Mouse (Mus musculus): ENCODE measurements at regions not wholly inside any gene's neighbourhood (a gene's known extent, or its start where the extent isn't known, plus 50 kb on each side); places are given as distances from the start of the nearest gene placed in this dataset.

DNA sequence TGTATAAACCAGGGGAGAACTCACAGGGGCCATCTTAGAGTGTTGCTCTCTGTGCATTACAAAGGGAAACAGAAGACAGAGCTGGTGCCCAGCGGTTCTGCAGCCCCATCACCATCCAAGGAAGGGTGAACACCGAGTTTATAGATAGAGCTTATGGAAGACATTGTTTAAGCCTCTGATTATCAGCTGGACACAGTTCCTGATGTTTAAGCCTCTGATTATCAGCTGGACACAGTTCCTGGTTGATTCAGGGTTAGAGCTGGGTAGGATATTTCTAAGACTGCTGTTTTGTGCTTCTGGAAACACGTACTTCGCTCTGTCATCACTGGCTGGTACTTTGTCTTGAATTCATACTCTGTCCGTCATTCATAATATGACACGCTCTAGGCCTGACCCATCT lies 79.9 kb upstream of the Prickle1 start:
- no peak for DNase-seq (ENCODE audit: low spot score in 2 of 2)
- intact Hi-C loops (cut with DNase I): no loop called here

DNA sequence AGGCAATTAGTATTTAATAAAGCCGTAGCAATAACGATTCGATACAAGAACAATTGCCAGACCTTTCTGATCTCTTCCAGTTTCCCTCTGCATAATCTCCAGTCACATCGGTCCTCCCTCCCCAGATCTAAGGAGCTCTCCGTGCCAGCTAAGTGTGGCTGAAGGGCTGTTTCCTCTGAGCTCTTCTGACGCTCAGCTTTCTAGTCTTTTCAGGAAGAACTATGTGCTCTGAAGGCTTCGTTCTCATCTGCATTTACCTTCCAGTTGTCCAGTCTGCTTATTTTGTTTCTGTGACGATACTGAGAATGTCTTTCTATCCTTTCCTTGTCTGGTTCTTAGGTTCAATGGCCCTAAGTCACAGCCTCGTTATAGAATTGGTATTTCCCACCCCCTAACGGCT lies 78.3 kb upstream of the Prickle1 start:
- DNase-seq (ENCODE audit: low spot score in 2 of 2): no peak
- intact Hi-C loops (cut with DNase I): no loop called here

DNA sequence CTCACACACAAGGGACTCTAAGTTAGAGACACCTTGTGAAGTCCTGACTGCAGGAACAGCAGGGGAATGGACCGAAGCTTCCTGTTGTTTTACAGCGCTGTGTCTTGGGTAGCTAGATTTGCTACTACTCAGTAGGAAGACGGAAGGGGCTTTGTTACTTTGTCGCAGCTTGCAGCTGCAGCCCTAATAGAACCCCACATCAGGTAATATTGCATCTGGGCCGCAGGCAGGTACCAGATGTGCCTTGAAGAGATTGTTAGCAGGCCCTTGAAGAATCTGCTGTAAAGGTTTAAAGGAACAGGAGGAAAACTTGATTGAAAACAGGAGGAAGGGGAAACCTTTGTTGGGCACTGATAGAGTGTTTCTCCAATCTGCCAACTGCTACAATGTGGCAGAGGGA lies 68.2 kb upstream of the Prickle1 start:
- intact Hi-C loops (cut with DNase I): no loop called here
- no peak for DNase-seq (ENCODE audit: low spot score in 2 of 2)

DNA sequence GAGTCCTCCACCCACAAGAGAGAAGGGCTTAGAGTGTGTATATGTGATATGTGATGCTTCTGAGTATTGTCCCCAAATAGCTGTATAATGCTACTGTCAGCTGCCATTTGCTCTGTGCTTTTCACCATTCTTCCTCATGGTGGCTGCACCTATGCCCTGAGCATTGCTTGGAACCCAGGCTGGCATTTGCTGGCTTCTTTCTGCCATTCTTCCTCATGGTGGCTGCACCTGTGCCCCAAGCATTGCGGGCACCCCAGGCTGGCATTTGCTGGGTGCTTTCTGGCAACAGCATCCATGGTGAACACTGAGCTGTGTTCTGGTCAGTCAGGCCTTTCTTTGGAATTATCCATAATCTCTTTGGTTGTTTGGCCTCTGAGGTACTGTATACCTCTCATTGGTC lies 66.9 kb upstream of the Prickle1 start:
- DNase-seq (ENCODE audit: low spot score in 2 of 2): no peak
- intact Hi-C loops (cut with DNase I): no loop called here

DNA sequence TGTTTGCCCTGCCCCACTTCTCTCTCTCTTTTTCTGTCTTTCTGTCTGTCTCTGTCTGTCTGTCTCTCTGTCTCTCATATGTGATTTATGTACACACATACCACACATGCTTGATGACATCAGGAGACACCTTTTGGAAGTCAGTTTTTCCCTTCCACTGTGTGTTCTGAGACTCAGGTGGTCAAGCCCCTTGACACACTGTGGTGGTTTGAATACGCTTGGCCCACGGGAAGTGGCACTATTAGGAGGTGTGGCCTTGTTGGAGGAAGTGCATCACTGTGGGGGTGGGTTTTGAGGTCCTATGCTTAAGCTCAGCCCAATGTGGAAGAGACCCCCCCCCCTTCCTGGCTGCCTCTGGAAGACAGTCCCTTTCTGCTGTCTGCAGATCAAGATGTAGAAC lies 66.1 kb upstream of the Prickle1 start:
- intact Hi-C loops (cut with DNase I): no loop called here
- no peak for DNase-seq (ENCODE audit: low spot score in 2 of 2)

DNA sequence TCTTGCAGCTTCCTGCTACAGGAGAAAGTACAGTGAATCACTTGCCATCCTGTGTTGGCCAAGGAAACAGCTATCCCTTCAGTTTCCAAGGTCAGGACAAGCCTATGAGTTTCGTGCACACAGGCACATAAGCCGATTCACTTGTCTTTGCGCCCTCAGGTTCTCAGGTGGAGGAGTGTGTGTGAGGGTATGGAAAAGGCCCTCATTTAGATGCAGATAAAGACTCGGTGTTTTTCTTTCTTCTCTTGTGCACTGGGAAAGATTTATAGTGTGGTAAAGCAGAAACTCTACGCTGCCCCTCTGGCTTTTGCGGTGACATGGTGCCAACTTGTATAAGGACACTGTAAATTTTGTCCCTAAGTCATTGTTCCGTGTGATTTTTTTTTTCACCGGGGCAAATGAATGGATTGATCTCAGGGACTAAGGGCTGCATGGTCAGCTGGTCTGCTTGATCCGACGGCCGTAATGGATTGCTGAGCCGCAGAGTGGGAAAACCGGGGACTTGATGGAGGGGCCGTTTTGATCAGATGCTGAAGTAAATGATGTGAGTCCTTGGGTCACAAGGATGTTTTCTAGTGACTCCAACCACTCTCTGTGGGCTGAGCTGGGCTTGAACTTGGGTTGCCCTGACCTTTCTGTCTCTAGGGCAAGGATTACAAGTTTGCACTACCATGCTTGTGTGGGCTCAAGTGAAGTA lies 65.4 kb upstream of the Prickle1 start:
- no peak for DNase-seq (ENCODE audit: low spot score in 2 of 2)
- intact Hi-C loops (cut with DNase I): no loop called here

DNA sequence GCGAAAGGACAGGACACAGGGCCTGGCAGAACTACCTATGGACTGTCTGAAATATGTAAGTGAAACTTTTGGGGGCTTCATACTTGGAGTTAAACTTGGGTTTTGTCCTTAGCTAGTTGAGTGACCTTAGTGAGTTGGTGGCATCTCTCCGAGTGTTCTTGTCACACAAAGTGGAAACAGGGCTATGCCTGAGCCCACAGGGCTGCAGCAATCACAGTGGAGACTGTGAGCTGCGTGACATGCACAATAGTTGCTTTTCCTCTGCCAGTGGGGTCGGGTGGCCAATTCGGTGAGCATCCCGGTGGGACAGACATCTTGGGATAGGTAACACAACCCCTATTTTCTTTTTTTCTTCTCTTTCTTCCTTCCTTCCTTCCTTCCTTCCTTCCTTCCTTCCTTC lies 61.5 kb upstream of the Prickle1 start:
- intact Hi-C loops (cut with DNase I): no loop called here
- no peak for DNase-seq (ENCODE audit: low spot score in 2 of 2)

DNA sequence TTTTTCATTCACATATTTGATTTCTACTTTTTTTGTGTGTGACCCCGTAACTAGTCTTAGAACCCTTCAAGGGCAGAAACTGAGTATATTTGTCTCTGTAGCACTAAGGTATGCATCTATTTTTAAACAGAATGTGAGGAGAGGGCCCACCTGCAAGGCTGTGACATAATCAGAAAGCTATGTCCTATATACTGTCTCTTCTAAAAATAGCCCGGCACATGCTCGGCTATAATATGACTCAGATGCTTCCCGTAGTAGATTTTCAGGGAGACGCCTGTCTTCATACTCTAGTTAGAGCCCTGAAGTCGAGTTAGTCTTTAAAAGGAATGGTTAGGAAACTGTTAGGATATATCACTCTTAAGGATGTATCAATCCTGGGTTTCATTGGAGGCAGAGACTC lies 61.0 kb upstream of the Prickle1 start:
- DNase-seq (ENCODE audit: low spot score in 2 of 2): peak; percentile 22 to 46
- intact Hi-C loops (cut with DNase I): no loop called here

DNA sequence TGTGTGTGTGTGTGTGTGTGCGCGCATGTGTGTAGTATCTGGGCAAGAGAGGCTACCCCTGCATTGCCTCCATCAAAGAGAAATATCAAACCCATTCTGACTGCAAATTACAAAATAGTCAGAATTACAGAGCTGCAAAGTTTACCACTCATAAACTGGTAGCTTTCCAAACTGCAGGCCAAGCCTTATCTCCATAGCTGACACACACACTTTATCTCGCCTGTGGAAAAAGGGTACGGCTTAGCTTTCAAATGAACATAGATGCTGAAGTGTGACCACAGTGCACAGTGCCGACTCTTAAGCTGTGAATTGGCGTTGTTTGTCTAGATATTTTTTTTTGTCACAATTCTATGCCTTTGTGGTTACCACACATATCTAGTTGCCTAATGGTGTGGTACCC lies 60.1 kb upstream of the Prickle1 start:
- DNase-seq (ENCODE audit: low spot score in 2 of 2): no peak
- intact Hi-C loops (cut with DNase I): no loop called here

DNA sequence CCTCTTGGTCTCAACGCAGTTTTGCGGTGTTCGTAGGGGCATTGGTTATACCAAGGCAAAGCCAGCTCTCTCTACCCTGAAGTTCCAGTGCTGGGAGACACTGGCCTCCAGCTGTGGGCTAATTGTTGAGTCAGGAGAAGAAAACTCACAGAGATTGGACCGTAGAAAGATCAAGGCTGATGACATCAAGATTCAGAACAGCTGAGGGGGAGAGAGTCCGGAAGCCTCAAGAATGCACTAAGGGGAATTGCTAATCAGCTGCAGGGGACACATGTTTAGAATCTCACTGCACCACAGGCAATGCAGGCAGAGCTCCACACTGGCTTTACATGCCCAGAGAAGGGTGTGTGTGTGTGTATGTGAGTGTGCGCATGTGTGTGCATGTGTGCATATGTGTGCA lies 59.6 kb upstream of the Prickle1 start:
- intact Hi-C loops (cut with DNase I): no loop called here
- DNase-seq (ENCODE audit: low spot score in 2 of 2): no peak

DNA sequence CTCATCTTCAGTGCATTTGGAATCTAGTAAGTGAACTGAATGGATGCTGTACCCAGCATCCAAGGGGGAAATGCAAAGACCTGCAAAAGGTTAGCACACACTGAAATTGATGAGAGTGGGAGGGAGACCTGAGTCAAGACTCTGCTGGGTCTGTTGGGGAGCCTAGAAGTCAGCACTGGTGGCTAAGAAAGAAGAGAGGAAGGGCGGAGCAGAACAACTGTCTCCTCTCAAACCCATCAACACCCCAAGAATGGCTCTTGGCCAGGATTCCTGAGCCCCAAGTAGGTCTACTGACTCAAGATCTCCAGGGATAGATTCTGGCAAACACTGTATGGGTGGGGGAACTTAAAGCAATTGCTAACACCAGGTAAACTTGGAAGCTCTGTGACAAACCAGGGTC lies 57.7 kb upstream of the Prickle1 start:
- no peak for DNase-seq (ENCODE audit: low spot score in 2 of 2)
- intact Hi-C loops (cut with DNase I): no loop called here

DNA sequence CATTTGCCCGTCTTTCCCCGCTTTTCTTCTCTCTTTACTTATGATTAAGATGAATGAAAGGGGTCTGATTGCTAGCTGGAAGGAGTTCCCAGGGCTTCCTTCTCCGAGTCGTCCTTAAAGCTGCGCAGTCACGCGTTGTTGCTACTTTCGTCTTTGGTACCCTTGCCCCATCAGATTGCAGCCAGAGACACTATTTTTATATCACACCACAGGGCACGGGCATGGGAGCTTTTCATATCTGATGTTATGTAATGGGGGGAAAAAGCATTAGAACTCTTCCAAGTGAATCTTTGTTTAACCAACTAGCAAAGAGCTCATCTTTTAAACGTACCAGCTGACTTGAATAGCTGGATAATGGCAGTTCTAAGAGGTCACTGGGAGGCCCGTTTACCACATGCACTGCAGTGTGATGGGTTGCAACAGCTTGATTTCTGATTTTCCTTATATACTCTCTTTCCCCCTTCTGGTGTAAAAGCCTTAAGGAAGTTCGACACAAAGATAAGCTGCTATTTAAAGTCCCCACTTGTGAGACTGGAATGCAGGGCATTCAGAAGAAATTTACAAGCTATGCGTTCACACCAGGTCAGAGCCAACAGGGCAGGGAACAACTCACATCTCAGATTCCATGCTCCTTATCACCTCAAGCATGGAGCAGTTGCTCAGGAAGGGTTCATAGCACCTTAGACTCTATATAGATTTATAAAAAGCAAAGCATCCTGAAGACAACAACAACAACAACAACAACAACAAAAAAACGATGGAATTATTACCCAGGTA lies 55.5 kb upstream of the Prickle1 start:
- intact Hi-C loops (cut with DNase I): no loop called here
- no peak for DNase-seq (ENCODE audit: low spot score in 2 of 2)

DNA sequence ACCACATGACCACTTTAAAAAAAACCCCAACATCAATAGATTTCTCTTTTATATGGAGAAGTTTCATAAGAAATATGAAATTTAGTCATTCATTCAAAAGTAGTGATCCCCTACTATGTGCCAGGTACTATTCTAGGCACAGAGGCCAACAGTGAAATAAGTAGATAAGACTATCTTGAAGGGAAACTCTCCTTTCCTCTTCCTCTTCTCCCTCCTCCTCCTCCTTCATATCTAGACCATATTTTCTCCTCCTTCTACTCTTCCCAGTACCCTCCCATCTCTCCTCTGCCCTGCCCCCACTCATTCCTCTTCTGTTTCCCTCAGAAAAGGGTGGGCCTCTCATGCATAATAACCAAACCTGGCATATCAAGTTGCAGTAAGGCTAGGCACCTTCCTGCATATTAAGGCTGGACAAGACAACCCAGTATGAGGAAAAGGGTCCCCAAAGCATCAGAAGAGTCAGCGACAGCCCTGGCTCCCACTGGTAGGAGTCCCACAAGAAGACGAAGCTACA lies 54.4 kb upstream of the Prickle1 start:
- intact Hi-C loops (cut with DNase I): no loop called here

DNA sequence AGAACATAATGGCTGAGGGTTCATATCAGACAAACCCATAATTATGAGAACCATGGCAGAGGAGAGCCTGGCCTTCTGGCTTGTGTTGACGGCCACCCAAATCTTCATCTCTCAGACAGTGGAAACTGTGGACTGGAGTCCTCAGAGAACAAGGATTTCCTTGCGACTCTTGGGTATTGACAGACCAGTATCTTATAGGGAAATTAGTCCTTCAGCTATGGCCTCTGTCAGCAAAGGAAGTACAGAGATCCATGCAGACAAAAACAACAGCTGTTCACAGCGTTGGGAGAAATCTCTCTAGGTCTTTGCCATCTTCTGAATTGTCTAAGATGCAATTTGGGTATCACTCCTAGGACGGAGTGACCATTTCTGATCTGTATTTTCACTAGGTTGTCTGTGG lies 53.0 kb upstream of the Prickle1 start:
- no peak for DNase-seq (ENCODE audit: low spot score in 2 of 2)
- intact Hi-C loops (cut with DNase I): no loop called here

More for the DNA sequence above, 54.4 kb upstream of the Prickle1 start:
- no peak for DNase-seq (ENCODE audit: low spot score in 2 of 2)

DNA sequence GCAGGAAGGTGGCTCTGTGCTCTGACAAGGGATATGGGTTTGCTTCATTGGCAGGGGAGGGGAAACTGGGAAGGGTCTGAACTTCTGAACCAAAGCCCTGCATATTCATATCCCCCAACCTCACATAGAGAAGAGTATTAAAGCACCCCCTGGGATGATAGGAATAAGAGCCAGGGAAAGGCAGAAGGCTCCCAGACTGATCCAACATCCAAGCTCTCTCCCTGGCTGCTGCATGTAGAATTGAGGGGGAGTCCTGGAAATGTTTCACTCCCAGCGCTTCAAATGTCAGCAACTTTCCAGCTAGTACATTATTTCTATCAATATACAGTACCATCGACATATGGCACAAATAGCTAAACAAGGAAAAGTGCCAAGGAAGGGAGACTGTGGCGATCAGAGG lies 51.1 kb upstream of the Prickle1 start:
- DNase-seq (ENCODE audit: low spot score in 2 of 2): peak in 1 of 2 experiments; percentile 34
- intact Hi-C loops (cut with DNase I): no loop called here

DNA sequence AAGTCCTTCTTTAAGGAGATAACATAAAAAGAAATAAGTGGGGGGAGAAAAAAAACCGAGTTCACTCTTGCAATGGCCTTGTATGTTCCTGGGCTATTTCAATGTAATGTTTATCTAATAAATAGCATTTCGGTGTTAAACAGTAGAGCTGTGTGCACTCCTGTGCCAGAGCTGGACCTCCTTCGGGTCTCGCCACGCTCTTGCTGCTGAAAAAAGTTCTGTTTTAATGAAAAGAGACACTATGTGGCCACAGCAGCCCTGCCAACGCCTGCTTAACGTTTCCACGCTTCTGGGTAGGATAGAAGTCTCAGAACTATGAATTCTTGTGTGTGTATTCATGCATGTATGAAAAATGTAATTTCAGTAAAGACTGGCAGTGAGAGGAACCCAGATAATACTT lies 50.3 kb upstream of the Prickle1 start:
- no peak for DNase-seq (ENCODE audit: low spot score in 2 of 2)
- intact Hi-C loops (cut with DNase I): no loop called here
